Mouse (Mus musculus) heart, embryonic 15.5 days (tissue): ENCODE results near the gene Slc1a2. TPM values are rescaled to one million over a fixed set of nuclear protein-coding genes. Genes with fewer than 3 reads are reported as not detected.

Source experiments
- ATAC-seq: fragments of 200-750 bp; cut with Nextera tagmentation; replicated peaks from 2 replicates; pipeline ENCODE4 v1.8.0; 2017; ENCODE audit warnings: low read depth, moderate TSS enrichment; ENCODE audit not compliant: insufficient number of reproducible peaks, insufficient read depth, low FRiP score
- H3K27ac ChIP-seq: fragments of 300-500 bp; sonication (generic); 2 replicates; pipeline ENCODE4 v1.5.1; 2015; ENCODE audit warnings: mild to moderate bottlenecking, inconsistent platforms
- H3K27me3 ChIP-seq: fragments of 300-500 bp; sonication (generic); 2 replicates; pipeline ENCODE4 v1.6.1; 2015; ENCODE audit warnings: inconsistent platforms
- H3K36me3 ChIP-seq: fragments of 300-500 bp; sonication (generic); 2 replicates; pipeline ENCODE4 v1.6.1; 2015; ENCODE audit warnings: mild to moderate bottlenecking, inconsistent platforms
- H3K4me1 ChIP-seq: fragments of 300-500 bp; sonication (generic); replicated peaks from 2 replicates; pipeline ENCODE4 v1.6.1; 2015; ENCODE audit warnings: inconsistent platforms
- H3K4me2 ChIP-seq: fragments of 300-500 bp; sonication (generic); 2 replicates; pipeline ENCODE4 v1.6.1; 2015; ENCODE audit warnings: inconsistent platforms, mild to moderate bottlenecking, moderate library complexity
- H3K4me3 ChIP-seq: fragments of 300-500 bp; sonication (generic); 2 replicates; pipeline ENCODE4 v1.5.1; 2015; ENCODE audit warnings: mild to moderate bottlenecking, inconsistent platforms
- H3K9ac ChIP-seq: fragments of 300-500 bp; sonication (generic); 2 replicates; pipeline ENCODE4 v1.6.1; 2015; ENCODE audit warnings: mild to moderate bottlenecking, inconsistent platforms
- H3K9me3 ChIP-seq: fragments of 300-500 bp; sonication (generic); replicated peaks from 2 replicates; pipeline ENCODE4 v1.6.1; 2016; ENCODE audit warnings: inconsistent platforms
- WGBS: fragments of 180-500 bp; shearing (Covaris S2); methylation state at CpG from one replicate; pipeline ENCODE4 v1.1.7; 2015; ENCODE audit warnings: mixed read lengths; 5-methylcytosine and 5-hydroxymethylcytosine counted together
- polyA plus RNA-seq: library from polyadenylated mRNA; unstranded; fragments of >200 nt; fragmentation: Nextera tagmentation; extraction: Ambion mirVana; gene quantifications from 2 replicates; pipeline ENCODE4 v1.2.1, GENCODE M21; 2015

Gene Slc1a2
- polyA plus RNA-seq, 1 experiment from 2014 or later, result 0.31 TPM

DNA sequence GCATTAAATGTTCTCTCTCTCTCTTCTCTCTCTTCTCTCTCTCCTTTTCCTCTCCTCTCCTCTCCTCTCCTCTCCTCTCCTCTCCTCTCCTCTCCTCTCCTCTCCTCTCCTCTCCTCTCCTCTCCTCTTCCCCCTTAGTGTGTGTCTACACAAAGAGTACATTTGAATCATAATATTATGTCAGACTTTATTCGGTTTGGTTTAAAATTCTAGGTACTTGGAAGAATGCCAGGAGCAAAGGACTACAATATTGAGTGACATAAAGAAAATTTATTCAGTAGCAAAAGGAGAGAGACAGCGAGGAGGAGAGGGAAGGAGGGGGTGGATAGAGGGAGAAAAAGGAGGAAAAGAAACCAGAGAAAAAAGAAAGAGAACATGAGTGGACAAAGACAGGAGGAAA, 19.8 kb upstream of the Slc1a2 start:
- Histone ChIP-seq H3K27ac (no peak overlapping the region), H3K27me3 (no peaks in the 10 kb centered on the region), H3K9ac (no peak overlapping the region), H3K4me2 (no peak overlapping the region), H3K36me3 (no peaks in the 10 kb centered on the region), H3K4me3 (no peak overlapping the region), H3K9me3 (no peaks in the 10 kb centered on the region), H3K4me1 (no peaks in the 10 kb centered on the region)
- ATAC-seq, result no peak
- 52% methylated on average over 2 of the region's 2 CpGs for WGBS

DNA sequence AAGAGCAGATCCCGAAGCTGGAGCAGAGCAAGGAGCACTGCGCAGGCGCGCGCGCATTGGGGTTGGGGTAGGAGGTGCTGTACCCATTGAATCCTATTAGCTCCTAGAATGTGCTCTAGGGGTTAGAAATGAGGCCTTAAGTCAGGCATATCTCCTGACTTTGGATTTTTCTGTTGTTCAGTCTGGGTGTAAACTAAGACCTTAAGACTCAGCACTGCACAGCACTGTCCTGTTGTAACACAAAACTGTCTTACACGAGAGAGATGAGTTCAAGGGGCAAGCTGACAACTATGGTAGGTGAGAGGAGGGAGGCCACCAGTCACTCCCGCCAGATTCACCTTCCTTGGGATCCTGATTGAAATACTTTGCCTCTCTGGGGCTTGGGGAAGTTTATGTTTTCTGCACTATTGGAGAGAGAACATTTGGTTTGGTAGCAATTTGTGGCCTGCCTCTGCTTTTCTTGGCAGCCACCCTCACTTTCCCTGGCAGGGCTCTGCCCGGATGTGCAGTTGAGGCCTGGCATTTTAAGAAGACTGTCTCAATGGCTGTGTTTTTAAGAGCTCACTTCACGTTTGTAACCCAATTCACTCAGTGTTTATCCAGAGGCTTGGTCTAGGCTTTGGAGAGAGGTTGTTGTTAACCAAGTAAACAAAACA, 9.5 kb upstream of the Slc1a2 start:
- H3K9me3 ChIP-seq, result no peaks in the 10 kb centered on the region
- H3K36me3 ChIP-seq, result no peaks in the 10 kb centered on the region
- no peaks in the 10 kb centered on the region for H3K4me1 ChIP-seq
- no peak overlapping the region for H3K27ac ChIP-seq
- no peak overlapping the region for H3K4me3 ChIP-seq
- WGBS, result 76% methylated on average over 10 of the region's 10 CpGs
- no peak overlapping the region for H3K4me2 ChIP-seq
- H3K27me3 ChIP-seq, result no peaks in the 10 kb centered on the region
- no peak for ATAC-seq
- no peak overlapping the region for H3K9ac ChIP-seq

DNA sequence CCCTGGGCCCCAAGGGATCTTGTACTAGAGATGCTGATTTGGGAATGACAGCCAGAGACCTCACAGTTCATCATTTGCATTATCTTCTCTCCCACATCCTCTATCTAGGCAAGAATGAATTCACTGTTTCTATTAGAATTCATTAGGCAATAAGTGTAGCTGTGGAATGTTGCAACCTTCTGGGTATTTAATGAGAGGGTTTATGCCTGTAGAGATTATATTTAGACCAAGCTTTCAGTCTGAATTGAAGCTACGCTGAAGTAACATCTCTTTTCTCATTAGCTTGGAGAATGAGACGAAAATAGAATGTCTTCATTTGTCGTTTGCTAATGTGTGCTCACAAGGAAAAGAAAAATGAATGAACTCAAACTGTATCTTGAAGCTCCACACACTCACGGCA, 8.1 kb upstream of the Slc1a2 start:
- Histone ChIP-seq H3K4me3 (no peak overlapping the region), H3K4me1 (no peaks in the 10 kb centered on the region), H3K36me3 (no peaks in the 10 kb centered on the region), H3K9me3 (no peaks in the 10 kb centered on the region), H3K9ac (no peak overlapping the region), H3K27me3 (no peaks in the 10 kb centered on the region), H3K4me2 (no peak overlapping the region), H3K27ac (no peak overlapping the region)
- WGBS, result 68% methylated on average over 4 of the region's 4 CpGs
- ATAC-seq, result no peak

DNA sequence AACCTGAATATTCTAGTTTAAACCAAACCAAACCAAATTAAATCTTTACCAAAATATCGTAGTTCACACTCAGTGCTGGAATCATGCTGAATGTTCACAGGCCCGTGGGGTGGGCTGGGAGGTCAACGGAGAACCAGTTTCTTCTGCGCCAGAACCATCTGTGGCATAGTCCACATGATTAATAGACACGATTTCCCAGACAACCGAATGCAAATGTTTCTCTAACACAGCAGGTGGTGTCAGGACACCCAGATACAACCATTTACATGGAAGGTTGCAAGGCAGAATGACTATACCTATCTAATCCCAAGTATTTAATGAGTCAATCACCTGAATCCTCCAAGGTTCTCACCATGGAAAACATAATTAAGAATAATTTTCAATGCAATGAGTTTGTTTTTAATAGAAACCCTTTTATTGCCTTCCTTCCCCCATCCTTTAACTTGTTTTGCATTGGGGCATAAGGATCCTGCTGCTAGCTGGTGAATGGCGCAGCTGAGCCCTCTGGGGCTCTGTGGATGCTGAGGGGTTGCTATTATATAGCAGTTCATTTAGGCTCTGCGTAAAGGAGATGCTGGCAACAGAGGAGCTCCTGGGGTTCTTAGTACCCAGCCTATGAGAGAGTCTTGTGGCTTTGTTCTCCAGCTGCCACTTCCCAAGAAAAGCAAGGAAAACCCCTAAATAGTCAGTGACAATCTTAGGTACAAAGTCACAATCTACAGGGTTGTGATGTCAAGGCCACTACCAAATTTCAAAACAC, 2.3 kb upstream of the Slc1a2 start:
- Histone ChIP-seq H3K4me3 (no peak overlapping the region), H3K4me1 (peaks cover 16% of the 10 kb centered on the region), H3K36me3 (no peaks in the 10 kb centered on the region), H3K27ac (no peak overlapping the region), H3K27me3 (peaks cover 42% of the 10 kb centered on the region), H3K9ac (no peak overlapping the region), H3K9me3 (no peaks in the 10 kb centered on the region), H3K4me2 (no peak overlapping the region)
- no peak for ATAC-seq
- WGBS, result 70% methylated on average over 8 of the region's 8 CpGs

DNA sequence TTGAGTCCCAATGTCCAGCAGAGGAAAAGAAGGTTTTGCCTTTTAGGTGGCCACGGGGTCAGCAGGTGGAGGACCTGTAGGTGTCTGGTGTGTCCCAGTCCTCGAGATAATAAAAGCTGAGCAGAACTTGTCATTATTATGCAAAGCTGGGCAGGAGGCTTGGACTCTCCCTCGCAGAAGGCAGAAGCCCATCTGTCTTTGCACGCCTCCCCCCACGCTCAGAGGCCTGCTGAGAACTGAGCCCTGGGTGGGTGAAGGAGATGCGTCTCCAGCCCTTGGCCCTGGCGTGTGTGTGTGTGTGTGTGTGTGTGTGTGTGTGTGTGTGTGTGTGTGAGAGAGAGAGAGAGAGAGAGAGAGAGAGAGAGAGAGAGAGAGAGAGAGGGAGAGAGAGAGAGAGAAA, 733 bp upstream of the Slc1a2 start:
- Histone ChIP-seq H3K4me2 (no peak overlapping the region; the same call in 1 of the 2 replicates), H3K9ac (no peak overlapping the region), H3K27ac (no peak overlapping the region), H3K9me3 (no peaks in the 10 kb centered on the region), H3K4me3 (no peak overlapping the region), H3K36me3 (no peaks in the 10 kb centered on the region), H3K27me3 (peaks cover 42% of the 10 kb centered on the region), H3K4me1 (peaks cover 16% of the 10 kb centered on the region)
- 36% methylated on average over 7 of the region's 7 CpGs for whole genome bisulfite sequencing
- no peak for ATAC-seq

DNA sequence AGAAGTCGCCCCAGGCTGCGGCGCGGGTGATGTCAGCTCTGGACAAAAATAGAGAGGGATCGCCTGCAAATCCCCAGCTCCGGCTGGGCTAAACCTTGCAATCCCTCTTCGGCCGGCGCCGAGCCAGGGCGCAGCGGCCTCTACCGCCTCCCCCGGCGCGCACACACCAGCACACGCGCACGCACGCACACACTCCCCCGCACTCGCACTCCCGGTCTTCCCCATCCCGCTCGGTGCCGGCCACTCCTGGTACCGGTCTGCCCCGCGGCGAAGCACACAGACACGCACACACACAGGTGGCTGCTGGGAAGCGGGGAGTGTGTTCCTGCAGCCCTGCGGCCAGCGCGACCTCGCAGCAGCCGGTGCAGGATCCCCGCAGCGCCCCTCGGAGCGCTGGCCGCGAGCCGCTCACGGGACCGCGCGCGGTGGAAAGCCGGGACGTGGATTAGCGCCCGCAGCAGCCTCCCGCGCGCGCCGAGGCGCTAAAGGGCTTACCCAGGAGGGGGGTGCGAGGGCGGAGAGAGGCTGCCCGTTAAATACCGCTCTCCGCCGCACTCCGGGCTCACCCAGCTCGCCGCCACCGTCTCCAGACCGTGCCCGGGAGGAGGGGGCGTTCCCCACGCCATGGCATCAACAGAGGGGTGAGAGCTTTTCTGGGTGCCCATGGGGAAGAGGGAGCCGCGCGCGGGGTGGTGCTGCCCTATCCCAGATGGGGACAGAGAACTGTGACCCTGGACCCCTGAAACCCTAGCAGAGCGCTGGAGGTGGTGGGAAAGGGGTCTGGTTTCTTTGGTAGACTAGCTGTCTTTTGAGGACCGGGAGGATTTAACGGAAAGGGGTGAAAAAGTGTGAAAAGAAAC, 432 bp downstream of the Slc1a2 start:
- peak overlapping the region; percentile 76 for H3K4me3 ChIP-seq
- WGBS, result under 1% methylated on average over 78 of the region's 80 CpGs
- peaks cover 16% of the 10 kb centered on the region for H3K4me1 ChIP-seq
- H3K27ac ChIP-seq, result no peak overlapping the region
- no peaks in the 10 kb centered on the region for H3K9me3 ChIP-seq
- ATAC-seq, result peak; percentile 73
- H3K27me3 ChIP-seq, result peaks cover 42% of the 10 kb centered on the region
- peak overlapping the region; percentile 99 for H3K4me2 ChIP-seq
- no peaks in the 10 kb centered on the region for H3K36me3 ChIP-seq
- peak overlapping the region; percentile 52 for H3K9ac ChIP-seq

DNA sequence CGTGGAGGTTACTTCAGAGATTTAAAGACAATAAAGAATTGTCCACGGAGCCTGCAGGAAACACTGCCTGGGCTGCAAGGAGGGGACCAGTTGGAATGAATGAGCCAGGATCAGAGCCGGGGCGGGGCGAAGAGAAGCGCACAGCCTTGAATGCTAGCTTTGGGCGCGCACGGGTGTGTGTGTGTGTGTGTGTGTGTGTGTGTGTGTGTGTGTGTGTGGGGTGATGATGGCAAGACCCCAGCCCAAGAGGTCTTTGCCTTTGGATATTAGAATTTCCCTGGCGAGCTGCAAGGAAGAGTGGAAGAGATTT, 1.0 kb downstream of the Slc1a2 start:
- Histone ChIP-seq H3K4me2 (peak overlapping the region; percentile 99), H3K9ac (peak overlapping the region; percentile 52), H3K27ac (no peak overlapping the region), H3K4me3 (peak overlapping the region; percentile 76), H3K4me1 (peaks cover 16% of the 10 kb centered on the region), H3K36me3 (no peaks in the 10 kb centered on the region), H3K27me3 (peaks cover 42% of the 10 kb centered on the region), H3K9me3 (no peaks in the 10 kb centered on the region)
- WGBS, result 2% methylated on average over 10 of the region's 10 CpGs
- no peak for ATAC-seq

DNA sequence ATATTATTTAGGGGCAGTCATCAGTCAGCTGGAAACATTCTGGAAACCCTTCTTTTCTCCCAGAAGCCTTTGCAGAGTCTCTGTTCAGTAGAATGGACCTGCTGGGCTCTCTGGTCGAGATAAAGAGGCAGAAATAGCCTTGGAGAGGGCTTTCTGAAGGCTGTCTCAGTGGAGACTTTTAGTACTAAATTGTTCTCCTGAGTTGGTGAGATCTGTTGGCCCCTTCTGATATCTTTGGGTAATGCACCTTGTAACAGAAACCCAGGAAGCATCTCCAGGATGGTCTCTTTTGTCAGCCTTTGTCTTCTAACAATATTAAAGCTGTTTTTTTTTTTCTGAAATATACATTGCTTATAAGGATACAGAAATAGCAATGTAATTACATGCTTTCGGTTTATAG, 2.6 kb downstream of the Slc1a2 start:
- Histone ChIP-seq H3K4me2 (no peak overlapping the region), H3K9ac (no peak overlapping the region), H3K27ac (no peak overlapping the region), H3K4me3 (no peak overlapping the region), H3K27me3 (peaks cover 41% of the 10 kb centered on the region), H3K4me1 (peaks cover 16% of the 10 kb centered on the region), H3K9me3 (no peaks in the 10 kb centered on the region), H3K36me3 (no peaks in the 10 kb centered on the region)
- no peak for ATAC-seq
- 52% methylated on average over 2 of the region's 2 CpGs for WGBS

DNA sequence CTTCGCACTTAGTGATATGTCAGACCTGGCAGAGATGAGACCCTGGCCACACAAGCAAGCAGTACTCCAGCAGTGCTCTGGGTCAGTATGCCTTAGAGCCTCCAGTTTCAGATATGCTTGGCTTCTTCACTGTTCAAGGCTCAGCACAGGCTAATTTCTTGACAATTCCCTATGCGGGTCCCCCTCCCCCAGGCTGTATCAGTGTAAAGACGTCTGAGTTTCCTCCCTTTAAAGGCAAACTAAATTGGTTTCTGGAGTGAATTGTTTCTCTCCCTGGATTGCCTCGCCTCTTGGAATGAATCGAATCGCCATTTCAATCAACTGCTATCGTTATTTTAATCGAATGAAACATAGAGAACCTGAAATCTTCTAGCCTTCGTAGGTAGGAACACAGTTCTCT, 4.5 kb downstream of the Slc1a2 start:
- Histone ChIP-seq H3K27ac (no peak overlapping the region), H3K4me1 (peaks cover 16% of the 10 kb centered on the region), H3K9me3 (no peaks in the 10 kb centered on the region), H3K27me3 (peaks cover 31% of the 10 kb centered on the region), H3K4me2 (no peak overlapping the region), H3K9ac (no peak overlapping the region), H3K36me3 (no peaks in the 10 kb centered on the region), H3K4me3 (no peak overlapping the region)
- 60% methylated on average over 9 of the region's 9 CpGs for WGBS
- no peak for ATAC-seq

DNA sequence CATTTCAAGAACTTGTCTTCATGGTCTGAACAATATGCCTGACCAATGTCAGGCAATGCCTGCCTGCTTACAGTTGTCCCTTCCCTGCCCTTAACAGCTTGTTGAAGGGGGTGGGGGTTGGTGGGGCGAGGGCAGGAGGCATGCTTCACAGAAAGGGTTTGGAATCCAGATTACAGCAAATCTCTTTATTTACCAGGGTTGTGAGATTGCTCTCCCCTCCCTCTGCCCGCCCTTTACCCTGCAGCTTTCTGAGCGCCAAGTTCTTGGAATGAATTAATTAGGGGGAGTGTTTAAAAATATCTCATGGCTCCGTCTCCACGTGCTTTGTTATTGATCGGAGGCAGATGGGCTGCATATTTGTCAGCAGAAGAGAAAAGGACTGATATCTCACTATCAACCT, 4.9 kb downstream of the Slc1a2 start:
- H3K9me3 ChIP-seq, result no peaks in the 10 kb centered on the region
- no peak for ATAC-seq
- no peaks in the 10 kb centered on the region for H3K36me3 ChIP-seq
- no peak overlapping the region for H3K9ac ChIP-seq
- H3K4me3 ChIP-seq, result no peak overlapping the region
- WGBS, result 19% methylated on average over 6 of the region's 6 CpGs
- peaks cover 27% of the 10 kb centered on the region for H3K27me3 ChIP-seq
- peaks cover 13% of the 10 kb centered on the region for H3K4me1 ChIP-seq
- H3K27ac ChIP-seq, result no peak overlapping the region
- no peak overlapping the region for H3K4me2 ChIP-seq

DNA sequence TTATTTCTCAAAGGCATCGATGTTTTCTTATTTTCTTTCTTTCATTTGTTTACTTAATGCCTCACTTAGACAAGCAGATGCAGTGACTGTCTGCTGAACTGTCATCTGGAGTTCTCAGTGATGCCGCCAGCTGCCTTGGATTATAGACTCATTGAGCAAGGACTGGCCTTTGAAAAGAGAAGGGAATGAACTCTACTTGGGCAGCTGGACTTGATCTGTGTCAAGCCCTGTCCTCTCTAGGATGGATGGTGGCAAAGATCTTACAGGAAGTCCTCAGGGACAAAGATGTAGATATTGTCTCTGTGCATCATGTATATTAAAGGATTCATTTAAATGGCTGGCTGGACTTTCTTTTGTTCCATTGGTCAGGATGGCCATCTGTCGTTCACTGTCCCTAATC, 5.4 kb downstream of the Slc1a2 start:
- Histone ChIP-seq H3K27ac (no peak overlapping the region), H3K4me1 (peaks cover 9% of the 10 kb centered on the region), H3K9ac (no peak overlapping the region)

More for the DNA sequence above, 5.4 kb downstream of the Slc1a2 start:
- peaks cover 22% of the 10 kb centered on the region for H3K27me3 ChIP-seq
- no peaks in the 10 kb centered on the region for H3K36me3 ChIP-seq
- no peak overlapping the region for H3K4me2 ChIP-seq
- H3K4me3 ChIP-seq, result no peak overlapping the region
- 68% methylated on average over 3 of the region's 3 CpGs for WGBS
- H3K9me3 ChIP-seq, result no peaks in the 10 kb centered on the region
- ATAC-seq, result no peak
